Mouse (Mus musculus): ENCODE data around the gene Dnajc21.

DNA sequence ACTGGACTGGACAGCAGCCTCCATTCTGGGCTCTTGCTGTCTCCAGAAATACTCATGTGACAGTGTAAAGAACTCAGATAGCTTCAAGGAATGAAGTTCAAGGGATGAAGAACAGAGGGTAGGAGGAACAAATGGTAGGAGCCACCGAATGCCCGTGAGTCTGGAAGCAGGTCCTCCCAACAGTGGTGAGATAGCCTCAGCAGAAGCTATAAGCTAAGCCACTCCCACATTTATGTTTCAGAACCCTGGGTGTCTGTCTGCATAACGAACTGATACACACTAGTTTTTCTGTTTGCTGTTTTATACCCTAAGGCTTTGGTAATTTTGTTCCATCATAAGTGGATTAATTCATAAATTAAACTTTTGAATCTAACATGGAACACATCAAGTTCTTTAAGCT is 5.6 kb downstream of the Dnajc21 start:
- no peak for TF ChIP-seq CTCF (IDR thresholded peaks at IDR 0.05; ENCODE audit: control insufficient read depth, insufficient read depth, insufficient read length)
- no peak for TF ChIP-seq USF1 (IDR thresholded peaks at IDR 0.05; ENCODE audit: low read depth)
- TF ChIP-seq MAX (IDR thresholded peaks at IDR 0.05), result no peak
- TF ChIP-seq FOSL1 (IDR thresholded peaks at IDR 0.05; ENCODE audit: insufficient read depth, low read length, poor library complexity, severe bottlenecking), result no peak
- TF ChIP-seq MYOD1 (IDR thresholded peaks at IDR 0.05; ENCODE audit: control insufficient read depth, insufficient read length, low read depth), result no peak
- TF ChIP-seq MYOG (IDR thresholded peaks at IDR 0.05; ENCODE audit: control insufficient read depth, extremely low read depth, insufficient read length), result no peak
- no peak for TF ChIP-seq CEBPB (IDR thresholded peaks at IDR 0.05; ENCODE audit: low read depth)
